Mouse (Mus musculus) layer of hippocampus, adult 9-11 months (tissue): ENCODE results near the gene Cdk14.

ENCODE experiments used
- DNase-seq: peaks from one replicate; pipeline ENCODE4 v3.0.0; 2022

The Cdk14 gene

GRCm38 (mm10) chr5:5313195-5313760 lies 106.8 kb downstream of the Cdk14 start:
- DNase-seq: no peak

GRCm38 (mm10) chr5:5305286-5305685 lies 114.8 kb downstream of the Cdk14 start:
- DNase-seq: no peak

- DNase-seq: no peak
These were observed 116.9 kb downstream of the Cdk14 start for GRCm38 (mm10) chr5:5303102-5303670.

GRCm38 (mm10) chr5:5301571-5302079 lies 118.5 kb downstream of the Cdk14 start:
- no peak for DNase-seq

- no peak for DNase-seq
These were observed 119.1 kb downstream of the Cdk14 start for GRCm38 (mm10) chr5:5300998-5301397.

- DNase-seq: no peak
These were observed 119.8 kb downstream of the Cdk14 start for GRCm38 (mm10) chr5:5300290-5300689.

GRCm38 (mm10) chr5:5297222-5297621 lies 122.9 kb downstream of the Cdk14 start:
- DNase-seq: no peak

- no peak for DNase-seq
These were observed 123.3 kb downstream of the Cdk14 start for GRCm38 (mm10) chr5:5296773-5297172.

GRCm38 (mm10) chr5:5292830-5293542 lies 127.1 kb downstream of the Cdk14 start:
- DNase-seq: no peak

GRCm38 (mm10) chr5:5291321-5291991 lies 128.7 kb downstream of the Cdk14 start:
- DNase-seq: no peak

- no peak for DNase-seq
These were observed 129.4 kb downstream of the Cdk14 start for GRCm38 (mm10) chr5:5290714-5291113.

- DNase-seq: no peak
These were observed 134.2 kb downstream of the Cdk14 start for GRCm38 (mm10) chr5:5285876-5286275.

GRCm38 (mm10) chr5:5284531-5284930 lies 135.6 kb downstream of the Cdk14 start:
- DNase-seq: no peak

- no peak for DNase-seq
These were observed 136.2 kb downstream of the Cdk14 start for GRCm38 (mm10) chr5:5283756-5284430.

- DNase-seq: no peak
These were observed 137.7 kb downstream of the Cdk14 start for GRCm38 (mm10) chr5:5282425-5282824.

- DNase-seq: no peak
These were observed 144.8 kb downstream of the Cdk14 start for GRCm38 (mm10) chr5:5275321-5275720.

- DNase-seq: no peak
These were observed 145.8 kb downstream of the Cdk14 start for GRCm38 (mm10) chr5:5274318-5274717.

- DNase-seq: no peak
These were observed 153.4 kb downstream of the Cdk14 start for GRCm38 (mm10) chr5:5266787-5267126.

- DNase-seq: peak; percentile 88
These were observed 154.0 kb downstream of the Cdk14 start for GRCm38 (mm10) chr5:5265861-5266786.

GRCm38 (mm10) chr5:5265401-5265841 lies 154.7 kb downstream of the Cdk14 start:
- peak; percentile 47 for DNase-seq

GRCm38 (mm10) chr5:5264712-5265111 lies 155.4 kb downstream of the Cdk14 start:
- no peak for DNase-seq

GRCm38 (mm10) chr5:5261725-5262296 lies 158.3 kb downstream of the Cdk14 start:
- no peak for DNase-seq
